Mouse (Mus musculus) ES-E14 (cell line): Measurements from ENCODE around the gene Blvrb.

Experiments
- CHD2 ChIP-seq: IDR thresholded peaks from 2 replicates; pipeline ENCODE4 v1.6.1; 2014; ENCODE audit warnings: mild to moderate bottlenecking, low read depth, low read length, inconsistent platforms
- HCFC1 ChIP-seq: IDR thresholded peaks from 2 replicates; pipeline ENCODE4 v1.6.1; 2012; ENCODE audit warnings: low read length, inconsistent platforms, borderline replicate concordance; ENCODE audit not compliant: insufficient read depth
- ZC3H11A ChIP-seq: IDR thresholded peaks from 2 replicates; pipeline ENCODE4 v1.6.1; 2012; ENCODE audit warnings: low read depth, mild to moderate bottlenecking, inconsistent platforms, low read length, borderline replicate concordance
- ZNF384 ChIP-seq: IDR thresholded peaks from 2 replicates; pipeline ENCODE4 v1.6.1; 2012; ENCODE audit warnings: low read depth, low read length, inconsistent platforms

DNA sequence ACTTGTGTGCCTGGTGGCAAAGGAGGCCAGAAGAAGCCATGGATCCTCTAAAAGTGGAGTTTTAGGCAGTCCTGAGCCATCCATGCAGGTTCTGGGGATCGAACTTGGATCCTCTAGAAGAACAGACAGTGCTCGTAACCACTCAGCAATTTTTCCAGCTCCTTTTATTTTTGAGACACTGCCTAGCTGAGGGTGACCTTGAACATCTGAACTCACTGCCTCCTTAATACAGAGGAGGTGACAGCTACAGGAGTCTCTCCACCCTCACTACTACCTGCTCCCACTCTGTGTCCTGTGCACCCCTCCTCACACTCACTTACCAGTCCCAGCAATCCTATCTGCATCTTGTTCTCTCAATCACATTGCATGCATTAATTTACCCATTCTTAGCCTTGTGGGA is 27.8 kb downstream of the Blvrb start:
- TF ChIP-seq CHD2 (no peak), ZNF384 (no peak), ZC3H11A (no peak), HCFC1 (no peak)
